Mouse (Mus musculus): ENCODE results near the gene Pam16. TPM values are rescaled to one million over a fixed set of nuclear protein-coding genes. Genes with fewer than 3 reads are reported as not detected.
A peak's percentile ranks its signal among the peaks of the same experiment; 100 is the strongest.

The Pam16 gene
- total RNA-seq, 2 experiments from 2014 or later = 67.5 to 92.8 TPM

DNA sequence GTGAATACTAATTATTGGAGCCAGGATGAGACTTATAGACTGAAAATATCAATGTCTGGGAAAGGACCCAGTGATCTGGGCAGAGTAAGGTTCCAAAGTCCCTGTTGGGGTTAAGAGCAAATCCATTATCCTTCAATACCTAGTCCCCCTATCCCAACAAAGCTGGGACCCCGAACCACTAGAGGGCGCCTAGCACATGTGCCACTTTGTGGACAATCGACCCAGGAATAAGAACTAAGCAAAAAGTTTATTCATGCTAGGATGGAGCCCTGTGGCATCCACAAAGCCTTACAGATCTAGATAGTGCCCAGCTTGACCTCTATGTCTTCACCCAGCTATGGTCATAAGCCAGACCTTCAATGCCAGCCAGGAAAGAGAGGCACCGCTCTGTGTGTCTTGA lies 56.9 kb downstream of the Pam16 start:
- DNase-seq (ENCODE audit: low spot score in 2 of 2) = peak; percentile 63 to 64
- intact Hi-C loops (cut with DNase I) = loop anchor here (1.0 kb wide), 1 partner anchor 39 kb away; no protein-coding TSS in a partner anchor

Other genes starting within 250 kb of the Pam16 start
- gene Adcy9, start 204.5 kb downstream of the Pam16 start, total RNA-seq (2021) = 10 to 100 TPM; 66.7 to 67.7 TPM
- gene Srl, start 83.2 kb downstream of the Pam16 start, total RNA-seq (2021) = 1 to 10 TPM; 9.1 to 9.5 TPM
- 1 to 10 TPM; 2.9 to 3.5 TPM for gene Tfap4, start 65.1 kb downstream of the Pam16 start, total RNA-seq (2021)
- gene Glis2, start 30.3 kb downstream of the Pam16 start, total RNA-seq (2021) = 10 to 100 TPM; 11.7 to 12.4 TPM
- gene Vasn, start 15.0 kb upstream of the Pam16 start, total RNA-seq (2021) = 1 to 10 TPM; 7.5 to 9.9 TPM
- gene Dnaja3, start 15.0 kb upstream of the Pam16 start, total RNA-seq (2021) = 10 to 100 TPM; 62.2 to 63.3 TPM
- gene Coro7, start 54.8 kb upstream of the Pam16 start, total RNA-seq (2021) = 10 to 100 TPM; 82.0 to 92.7 TPM
- gene Nmral1, start 94.4 kb upstream of the Pam16 start, total RNA-seq (2021) = 10 to 100 TPM in 1 of 2 experiments, 1 to 10 TPM in 1; 9.6 to 10.5 TPM
- 10 to 100 TPM; 79.0 to 80.3 TPM for gene Hmox2, start 101.4 kb upstream of the Pam16 start, total RNA-seq (2021)
- 100 to 1,000 TPM; 193 to 204 TPM for gene Cdip1, start 165.3 kb upstream of the Pam16 start, total RNA-seq (2021)
- gene 4930562C15Rik, start 210.4 kb upstream of the Pam16 start, total RNA-seq (2021) = not detected